Mouse (Mus musculus): ENCODE results near the gene Tceanc2. TPM values are rescaled to one million over a fixed set of nuclear protein-coding genes. Genes with fewer than 3 reads are reported as not detected.

Gene Tceanc2
- polyA plus RNA-seq, 1 experiment: 15.9 TPM

DNA sequence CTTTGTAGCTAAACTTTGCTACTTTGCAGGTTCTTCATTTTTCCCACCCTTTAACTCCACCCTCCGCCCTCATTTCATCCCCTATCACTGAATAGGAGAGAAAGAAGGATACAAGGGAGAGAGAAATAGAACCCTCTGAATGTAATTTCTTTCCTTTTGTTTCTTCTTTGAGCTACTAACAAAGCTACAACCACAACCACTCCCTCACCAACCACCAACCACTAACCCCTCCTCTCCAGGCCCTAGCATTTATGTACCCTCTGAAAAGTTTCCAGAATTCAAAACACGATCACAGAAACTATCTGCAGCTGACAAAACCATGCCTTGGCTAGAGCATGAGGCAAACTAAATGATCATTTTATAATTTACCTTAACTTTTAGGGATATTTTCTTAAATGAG lies 17.5 kb upstream of the Tceanc2 start:
- no peak overlapping the region for H3K4me3 ChIP-seq (ENCODE audit: insufficient read depth, low read depth, low read length)
- no peak overlapping the region for H3K27ac ChIP-seq (replicated peaks; ENCODE audit: low read depth, low read length)
- no peaks in the 10 kb centered on the region for H3K4me1 ChIP-seq (ENCODE audit: control insufficient read depth, insufficient read depth, insufficient read length, low read length)

DNA sequence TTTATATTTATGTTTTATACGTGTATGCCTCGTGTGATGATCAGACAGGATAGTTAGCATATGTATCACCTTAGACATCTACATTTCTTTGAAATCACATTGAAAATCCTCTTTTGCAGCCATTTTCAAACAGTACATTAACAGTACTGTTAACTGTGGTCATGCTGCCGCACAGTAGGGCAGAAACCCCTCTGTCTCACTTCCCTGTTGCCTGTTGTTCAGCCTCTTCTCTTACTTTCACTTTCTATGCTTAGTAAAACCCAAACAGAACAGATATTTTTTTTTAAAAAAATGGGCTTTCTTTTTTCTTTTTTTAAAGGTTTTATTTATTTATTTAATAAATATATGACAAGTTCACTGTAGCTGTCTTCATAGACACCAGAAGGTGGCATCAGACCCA lies 14.9 kb upstream of the Tceanc2 start:
- Histone ChIP-seq H3K4me3 (ENCODE audit: insufficient read depth, low read depth, low read length) (no peak overlapping the region), H3K4me1 (ENCODE audit: control insufficient read depth, insufficient read depth, insufficient read length, low read length) (no peaks in the 10 kb centered on the region), H3K27ac (replicated peaks; ENCODE audit: low read depth, low read length) (no peak overlapping the region)

DNA sequence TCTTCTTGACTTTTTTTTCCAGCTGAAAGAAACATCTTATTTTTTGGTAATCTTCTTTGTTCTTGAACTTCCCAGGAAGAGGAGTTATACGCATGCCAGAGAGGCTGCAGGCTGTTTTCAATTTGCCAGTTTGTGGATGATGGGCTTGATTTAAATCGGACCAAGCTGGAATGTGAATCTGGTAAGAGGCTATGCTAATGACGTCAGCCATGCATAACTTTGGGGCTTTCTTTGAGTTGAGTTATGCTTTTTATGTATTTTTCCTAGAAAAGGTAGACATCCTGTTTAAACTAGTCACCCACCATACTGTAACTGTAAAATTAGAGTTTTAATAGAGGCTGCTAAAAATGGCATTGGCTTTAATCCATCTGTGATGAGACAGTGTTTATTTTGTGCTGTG lies 6.8 kb upstream of the Tceanc2 start:
- H3K4me3 ChIP-seq (ENCODE audit: insufficient read depth, low read depth, low read length): no peak overlapping the region
- H3K4me1 ChIP-seq (ENCODE audit: control insufficient read depth, insufficient read depth, insufficient read length, low read length): no peaks in the 10 kb centered on the region
- no peak overlapping the region for H3K27ac ChIP-seq (replicated peaks; ENCODE audit: low read depth, low read length)

DNA sequence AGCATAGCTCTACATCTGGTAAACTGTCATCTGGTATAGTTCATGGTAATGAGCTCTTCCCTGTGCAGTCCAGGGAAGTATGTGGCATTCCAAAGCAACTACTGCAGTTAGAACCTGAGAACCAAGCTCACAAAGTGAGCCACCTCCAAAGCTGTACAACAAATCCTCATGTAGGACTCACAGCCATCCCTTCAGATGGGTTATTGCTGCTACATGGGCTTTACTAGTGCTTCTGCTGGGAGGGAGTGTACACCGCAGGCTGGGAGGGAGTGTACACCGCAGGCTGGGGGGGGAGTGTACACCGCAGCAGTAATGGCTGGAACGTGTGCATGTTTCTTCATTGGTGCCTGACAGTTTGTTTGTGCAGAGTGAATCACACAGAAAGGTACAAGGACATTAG lies 4.3 kb upstream of the Tceanc2 start:
- no peak overlapping the region for H3K27ac ChIP-seq (replicated peaks; ENCODE audit: low read depth, low read length)

DNA sequence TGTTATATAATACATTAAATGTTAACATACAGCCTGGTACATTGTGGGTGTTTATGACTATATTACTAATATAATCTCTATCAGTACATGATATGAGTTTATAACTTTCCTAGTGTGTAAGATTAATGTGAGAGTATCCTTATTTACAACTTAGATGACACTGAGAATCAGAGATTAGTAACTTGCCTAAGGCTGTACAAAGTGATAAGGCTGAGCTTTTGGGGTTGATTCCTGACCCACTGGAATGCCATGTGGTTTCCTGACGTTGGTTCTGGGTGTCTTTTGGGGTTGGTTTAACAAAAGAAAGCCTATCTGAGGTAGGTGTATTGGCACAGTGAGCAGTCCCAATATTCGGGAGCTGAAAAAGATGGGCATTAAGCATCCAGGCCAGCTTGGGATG lies 3.9 kb upstream of the Tceanc2 start:
- H3K27ac ChIP-seq (replicated peaks; ENCODE audit: low read depth, low read length): no peak overlapping the region
- 0 out of 2 replicates have a peak, but pooled peaks cover 4% of the 10 kb centered on the region for H3K4me1 ChIP-seq (ENCODE audit: control insufficient read depth, insufficient read depth, insufficient read length, low read length)
- H3K4me3 ChIP-seq (ENCODE audit: insufficient read depth, low read depth, low read length): no peak overlapping the region

More for the DNA sequence above, 4.3 kb upstream of the Tceanc2 start:
- Histone ChIP-seq H3K4me1 (ENCODE audit: control insufficient read depth, insufficient read depth, insufficient read length, low read length) (0 out of 2 replicates have a peak, but pooled peaks cover 4% of the 10 kb centered on the region), H3K4me3 (ENCODE audit: insufficient read depth, low read depth, low read length) (no peak overlapping the region)

DNA sequence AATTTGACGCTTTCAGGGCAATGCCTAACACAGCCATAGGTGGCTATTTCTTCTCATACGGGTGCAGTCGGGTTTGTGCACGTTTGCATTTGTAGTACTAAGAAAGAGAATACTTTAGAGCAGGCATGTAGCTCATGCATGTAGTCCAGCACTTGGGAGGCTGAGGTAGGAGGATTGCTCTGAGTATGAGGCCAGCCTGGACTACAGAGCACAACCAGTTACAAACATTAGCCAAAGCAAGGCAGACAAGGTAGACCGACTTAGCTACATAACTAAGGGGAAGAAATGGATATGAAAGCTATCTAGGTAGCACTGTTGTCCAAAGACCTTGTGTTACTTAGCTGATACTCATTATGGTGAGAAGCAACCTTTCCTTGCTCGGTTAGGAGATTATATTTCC lies 3.0 kb upstream of the Tceanc2 start:
- Histone ChIP-seq H3K4me3 (ENCODE audit: insufficient read depth, low read depth, low read length) (no peak overlapping the region), H3K4me1 (ENCODE audit: control insufficient read depth, insufficient read depth, insufficient read length, low read length) (peaks cover 4% of the 10 kb centered on the region; the same call in 1 of the 2 replicates), H3K27ac (replicated peaks; ENCODE audit: low read depth, low read length) (no peak overlapping the region)

DNA sequence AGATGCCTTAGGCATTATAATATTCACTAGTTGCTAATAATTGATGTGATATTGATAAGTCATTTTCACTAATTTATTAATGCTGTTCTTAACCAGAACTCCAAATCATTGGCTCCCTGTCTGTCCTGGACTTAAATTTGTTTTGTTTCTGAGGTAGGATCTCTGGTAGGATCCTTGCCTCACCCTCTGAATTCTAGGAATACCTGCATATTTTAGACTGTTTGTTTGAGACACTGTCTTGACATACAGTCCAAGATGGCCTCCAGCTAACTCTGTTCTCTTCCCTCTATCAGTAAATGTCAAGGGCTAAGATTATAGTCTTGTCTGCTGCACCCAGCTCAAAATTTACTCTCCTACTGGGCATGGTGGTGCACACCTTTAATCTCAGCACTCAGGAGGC lies 1.8 kb upstream of the Tceanc2 start:
- Histone ChIP-seq H3K27ac (replicated peaks; ENCODE audit: low read depth, low read length) (no peak overlapping the region), H3K4me3 (ENCODE audit: insufficient read depth, low read depth, low read length) (no peak overlapping the region), H3K4me1 (ENCODE audit: control insufficient read depth, insufficient read depth, insufficient read length, low read length) (peaks cover 4% of the 10 kb centered on the region; the same call in 1 of the 2 replicates)

DNA sequence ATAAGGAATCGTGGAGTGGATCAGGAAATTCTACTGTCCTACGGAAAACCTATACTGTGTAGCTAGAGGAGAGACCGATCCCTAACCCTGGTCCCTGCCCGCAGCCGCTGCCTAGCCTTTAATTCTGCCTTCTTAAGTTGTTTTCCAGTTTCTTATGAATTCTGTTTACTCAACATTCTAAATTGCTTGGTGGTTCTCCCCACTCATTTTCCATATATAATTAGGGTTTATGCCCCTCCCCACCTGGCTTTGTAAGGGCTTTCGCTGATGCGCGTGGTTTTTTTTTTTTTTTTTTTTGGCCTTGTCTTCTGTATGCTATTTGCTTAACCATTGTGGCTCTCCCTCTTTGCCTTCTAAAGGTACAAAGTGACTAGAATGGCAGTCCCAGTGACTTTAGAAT lies 645 bp upstream of the Tceanc2 start:
- Histone ChIP-seq H3K27ac (replicated peaks; ENCODE audit: low read depth, low read length) (no peak overlapping the region), H3K4me1 (ENCODE audit: control insufficient read depth, insufficient read depth, insufficient read length, low read length) (peaks cover 4% of the 10 kb centered on the region; the same call in 1 of the 2 replicates), H3K4me3 (ENCODE audit: insufficient read depth, low read depth, low read length) (peak overlapping the region; percentile 88)

DNA sequence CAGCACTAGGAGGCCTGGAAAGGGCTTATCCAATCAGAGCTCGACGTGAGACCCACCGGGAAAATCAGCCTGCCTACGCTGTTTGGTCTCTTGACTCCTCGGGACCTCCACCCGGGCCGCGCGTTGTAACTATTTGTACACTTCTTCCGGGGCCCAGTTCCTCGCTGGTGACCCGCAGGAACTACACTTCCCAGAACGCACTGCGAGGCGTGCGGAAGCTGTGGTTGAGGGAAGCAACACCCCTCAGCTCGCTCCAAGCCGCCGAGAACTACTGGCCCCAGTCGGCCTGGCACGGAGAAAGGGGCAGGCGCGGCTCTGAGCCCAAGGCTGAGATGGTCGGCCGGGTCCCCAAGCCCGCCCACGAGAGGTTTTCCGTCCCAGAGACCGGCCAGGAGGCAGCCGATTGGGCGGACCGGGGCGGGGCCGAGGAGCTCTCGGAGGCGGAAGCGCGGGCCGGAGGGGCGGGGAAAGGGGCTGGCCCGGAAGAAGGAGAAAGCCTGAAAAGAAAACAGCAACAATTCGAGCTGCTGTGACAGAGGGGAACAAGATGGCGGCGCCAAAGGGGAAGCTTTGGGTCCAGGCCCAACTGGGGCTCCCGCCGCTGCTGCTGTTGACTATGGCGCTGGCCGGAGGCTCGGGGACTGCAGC lies 610 bp downstream of the Tceanc2 start, which contains the start of gene Tmem59:
Gene Tmem59, plus strand, starts transcription at position 218 of the 648 bp plus-strand sequence.
- Histone ChIP-seq H3K4me1 (ENCODE audit: control insufficient read depth, insufficient read depth, insufficient read length, low read length) (peaks cover 4% of the 10 kb centered on the region; the same call in 1 of the 2 replicates), H3K27ac (replicated peaks; ENCODE audit: low read depth, low read length) (peak within 1 kb of the TSS; percentile 87), H3K4me3 (ENCODE audit: insufficient read depth, low read depth, low read length) (peak within 1 kb of the TSS; percentile 88)

DNA sequence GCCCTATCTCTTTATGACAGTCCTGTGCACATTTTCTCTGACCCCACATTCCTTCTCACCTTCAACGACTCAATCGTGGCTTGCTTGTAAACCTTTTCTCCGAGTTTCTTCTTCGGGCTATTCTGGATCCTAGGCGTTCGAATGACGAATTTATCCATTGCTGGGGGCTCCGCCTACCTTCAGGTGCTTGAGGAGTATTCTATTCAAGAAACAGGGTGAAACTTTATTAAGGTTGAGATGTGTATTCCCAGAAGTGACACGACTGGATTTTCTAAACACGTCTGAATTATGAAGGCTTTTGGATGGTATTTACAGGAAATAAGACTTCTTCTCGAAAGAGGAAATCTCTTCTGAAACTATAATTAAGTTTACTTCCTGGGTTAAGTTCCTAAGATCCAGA lies 1.4 kb downstream of the Tceanc2 start:
- Histone ChIP-seq H3K4me1 (ENCODE audit: control insufficient read depth, insufficient read depth, insufficient read length, low read length) (peaks cover 4% of the 10 kb centered on the region; the same call in 1 of the 2 replicates), H3K4me3 (ENCODE audit: insufficient read depth, low read depth, low read length) (peak overlapping the region; percentile 88), H3K27ac (replicated peaks; ENCODE audit: low read depth, low read length) (peak overlapping the region; percentile 87; the same call in 1 of the 2 replicates)

DNA sequence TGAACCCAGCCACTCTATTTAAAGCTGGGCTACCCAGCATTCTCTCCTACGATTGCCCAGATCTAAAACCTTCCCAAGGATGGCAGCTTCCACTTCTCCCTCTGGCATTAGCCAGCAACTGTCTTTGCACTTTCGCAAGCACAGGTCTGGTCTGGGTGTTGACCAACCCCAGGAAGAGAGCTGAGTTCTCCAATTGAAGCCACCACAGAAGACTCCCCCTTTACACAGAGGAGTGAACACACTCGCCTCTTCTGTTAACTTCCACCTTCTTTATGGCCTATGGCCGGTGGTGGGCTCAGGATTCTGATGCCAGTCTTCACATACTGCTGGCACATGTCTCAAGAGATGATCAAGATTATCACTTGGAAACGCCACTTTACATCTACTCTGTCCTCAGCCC lies 11.1 kb downstream of the Tceanc2 start:
- H3K4me3 ChIP-seq (ENCODE audit: insufficient read depth, low read depth, low read length): no peak overlapping the region
- H3K4me1 ChIP-seq (ENCODE audit: control insufficient read depth, insufficient read depth, insufficient read length, low read length): no peaks in the 10 kb centered on the region
- H3K27ac ChIP-seq (replicated peaks; ENCODE audit: low read depth, low read length): no peak overlapping the region

DNA sequence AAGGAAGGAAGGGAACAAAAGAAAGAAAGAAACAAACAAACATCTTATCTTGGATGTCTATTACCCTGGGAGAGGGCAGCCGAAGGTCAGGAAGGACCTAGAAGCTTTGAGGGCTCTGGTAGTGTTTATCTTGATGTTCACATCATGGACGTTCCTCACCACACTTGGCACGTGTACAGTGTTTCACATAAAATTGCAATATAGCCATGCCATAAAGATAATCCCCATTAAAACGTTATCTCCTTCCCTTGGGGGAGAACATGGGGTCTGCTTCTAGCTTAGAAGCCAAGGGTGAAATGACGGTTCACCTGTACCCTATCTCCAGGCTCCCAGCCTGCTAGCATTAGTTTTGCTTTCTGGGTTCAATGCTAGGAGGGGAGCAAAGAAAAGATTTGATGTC lies 12.2 kb downstream of the Tceanc2 start:
- Histone ChIP-seq H3K4me1 (ENCODE audit: control insufficient read depth, insufficient read depth, insufficient read length, low read length) (no peaks in the 10 kb centered on the region), H3K4me3 (ENCODE audit: insufficient read depth, low read depth, low read length) (no peak overlapping the region)

DNA sequence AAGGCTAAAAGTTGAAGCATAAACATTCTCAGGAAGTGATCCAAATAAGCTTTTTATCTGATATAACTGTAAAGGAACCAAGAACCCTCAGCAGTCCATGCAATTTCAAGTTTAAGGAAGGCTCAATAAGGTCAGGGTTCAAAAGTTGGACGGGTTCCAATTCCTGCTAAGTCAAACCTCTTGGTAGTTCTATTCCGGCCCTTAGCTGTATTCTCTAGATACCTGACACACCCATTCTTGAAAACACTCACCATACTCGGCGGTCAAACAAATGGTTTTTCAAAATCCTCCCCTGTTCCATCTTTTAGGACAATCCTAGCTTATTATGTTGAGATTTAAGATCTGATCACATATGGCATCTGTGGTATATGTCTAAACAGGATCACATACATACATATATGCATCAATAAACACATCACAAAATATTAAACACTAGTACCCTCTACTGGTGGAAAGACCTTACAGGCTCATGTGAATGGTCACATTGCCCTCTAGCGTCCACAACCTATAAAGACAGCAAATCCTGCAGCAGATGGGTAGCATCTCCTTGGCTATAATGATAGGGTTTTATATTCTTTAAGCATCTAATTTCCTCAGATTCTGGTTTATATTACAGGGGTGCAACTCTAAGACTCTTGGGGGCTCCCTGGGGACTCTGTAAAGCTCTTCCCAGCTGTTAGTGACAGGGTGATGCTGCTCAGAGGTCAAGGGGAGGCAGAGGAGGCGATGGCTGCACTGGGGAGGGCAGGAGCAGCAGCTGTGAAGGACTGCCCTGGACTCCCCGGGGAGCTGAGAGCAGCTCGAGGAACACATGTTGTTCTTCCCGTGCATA lies 14.9 kb downstream of the Tceanc2 start:
- no peak overlapping the region for H3K4me3 ChIP-seq (ENCODE audit: insufficient read depth, low read depth, low read length)
- no peak overlapping the region for H3K27ac ChIP-seq (replicated peaks; ENCODE audit: low read depth, low read length)
- peaks cover 5% of the 10 kb centered on the region; the same call in 1 of the 2 replicates for H3K4me1 ChIP-seq (ENCODE audit: control insufficient read depth, insufficient read depth, insufficient read length, low read length)

More for the DNA sequence above, 12.2 kb downstream of the Tceanc2 start:
- no peak overlapping the region for H3K27ac ChIP-seq (replicated peaks; ENCODE audit: low read depth, low read length)

DNA sequence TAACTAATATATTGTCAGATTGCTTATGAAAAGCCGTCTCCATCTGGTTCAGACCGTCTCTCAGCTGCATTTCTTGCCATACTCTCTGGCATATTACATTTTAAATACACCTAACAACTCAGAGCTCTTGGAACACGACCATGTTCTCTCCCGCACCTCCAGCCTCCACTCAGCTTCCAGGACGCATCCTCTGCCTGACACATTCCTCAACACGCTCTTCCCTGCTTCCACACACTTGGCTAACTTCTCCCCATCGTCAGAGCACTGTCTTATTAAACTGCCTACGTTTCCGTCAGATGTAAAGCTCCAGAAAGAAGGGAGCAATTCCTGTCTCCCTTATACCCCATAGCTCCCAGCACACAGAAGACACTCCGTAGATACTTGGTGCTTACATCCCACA lies 15.6 kb downstream of the Tceanc2 start:
- H3K27ac ChIP-seq (replicated peaks; ENCODE audit: low read depth, low read length): no peak overlapping the region
- H3K4me3 ChIP-seq (ENCODE audit: insufficient read depth, low read depth, low read length): no peak overlapping the region
- peaks cover 5% of the 10 kb centered on the region; the same call in 1 of the 2 replicates for H3K4me1 ChIP-seq (ENCODE audit: control insufficient read depth, insufficient read depth, insufficient read length, low read length)

DNA sequence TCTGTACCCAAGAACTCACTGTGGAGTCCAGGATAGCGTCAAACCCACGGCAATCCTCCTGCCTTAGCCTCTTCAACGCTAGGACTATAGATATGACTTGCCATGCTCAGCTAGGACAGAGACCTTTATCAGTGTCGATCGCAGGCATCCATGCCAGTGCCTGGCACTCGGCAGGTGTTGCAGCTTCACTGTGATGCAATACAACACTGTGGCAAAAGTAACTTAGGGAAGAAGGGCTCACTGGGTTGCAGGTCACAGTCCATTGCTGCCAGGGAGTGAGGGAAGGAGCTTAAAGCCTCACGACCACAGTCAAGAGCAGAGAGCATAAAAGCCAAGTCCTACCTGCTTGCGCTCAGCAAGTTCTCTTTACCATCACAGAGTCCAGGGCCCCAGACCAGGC lies 18.7 kb downstream of the Tceanc2 start:
- Histone ChIP-seq H3K27ac (replicated peaks; ENCODE audit: low read depth, low read length) (peak overlapping the region; percentile 26), H3K4me1 (ENCODE audit: control insufficient read depth, insufficient read depth, insufficient read length, low read length) (peaks cover 5% of the 10 kb centered on the region; the same call in 1 of the 2 replicates), H3K4me3 (ENCODE audit: insufficient read depth, low read depth, low read length) (no peak overlapping the region)
